Mouse (Mus musculus) yolk sac, embryonic 10.5 days (tissue): ENCODE measurements around the gene Olfr1335.
"Not testable (repeated sequence)": the region's sequence is repeated elsewhere in the genome, so short reads cannot be mapped to it uniquely, and the experiment has no call there.

Experiments used
- DNase-seq: peaks from one replicate; pipeline ENCODE4 v3.0.0-alpha.2; 2017; ENCODE audit warnings: low spot score

The Olfr1335 gene

DNA sequence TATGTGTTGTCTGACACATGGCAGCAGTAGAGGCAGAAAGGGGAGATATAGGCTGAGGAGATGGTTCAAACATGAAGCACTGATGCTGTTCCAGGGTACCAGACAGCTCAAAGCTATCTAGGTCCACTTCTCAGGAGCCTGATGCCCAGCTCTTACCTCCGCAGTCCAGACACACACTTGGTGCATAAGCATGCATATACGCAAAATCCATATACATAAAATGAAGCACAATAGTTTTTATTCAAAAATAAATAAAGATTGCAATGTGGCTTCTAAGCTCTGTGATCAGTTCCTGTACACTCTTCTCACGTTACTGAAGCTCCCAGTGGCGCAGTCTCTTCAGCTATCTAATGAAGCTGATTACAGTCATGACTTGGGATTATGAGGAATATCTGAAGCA is at the start of gene Olfr1335:
Gene Olfr1335 (minus strand): TSS at position 101 of the 400 bp plus-strand sequence.
- DNase-seq = no peak

DNA sequence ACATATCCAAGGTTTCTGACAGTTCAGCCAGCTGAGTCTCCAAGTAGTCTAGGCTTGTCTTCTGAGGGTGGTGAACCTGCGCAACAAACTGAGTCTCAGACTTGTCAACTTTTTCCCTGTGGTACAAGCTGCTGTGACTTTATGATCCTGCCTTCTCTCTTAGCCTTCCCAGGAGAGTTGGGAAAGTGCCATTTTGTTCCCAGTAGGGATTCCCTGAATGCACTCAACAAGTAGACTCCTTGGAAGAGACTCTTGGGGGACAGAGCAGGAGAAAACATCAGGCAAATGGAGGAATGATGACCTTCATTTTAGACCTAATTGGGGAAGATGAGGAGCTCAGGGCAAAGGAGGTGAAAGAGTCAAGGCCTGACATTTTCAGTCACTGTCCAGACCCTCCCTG is 26.4 kb upstream of the Olfr1335 start, which contains the start of gene Olfr1333:
Gene Olfr1333 (minus strand): TSS at position 101 of the 400 bp plus-strand sequence.
- DNase-seq = no peak

DNA sequence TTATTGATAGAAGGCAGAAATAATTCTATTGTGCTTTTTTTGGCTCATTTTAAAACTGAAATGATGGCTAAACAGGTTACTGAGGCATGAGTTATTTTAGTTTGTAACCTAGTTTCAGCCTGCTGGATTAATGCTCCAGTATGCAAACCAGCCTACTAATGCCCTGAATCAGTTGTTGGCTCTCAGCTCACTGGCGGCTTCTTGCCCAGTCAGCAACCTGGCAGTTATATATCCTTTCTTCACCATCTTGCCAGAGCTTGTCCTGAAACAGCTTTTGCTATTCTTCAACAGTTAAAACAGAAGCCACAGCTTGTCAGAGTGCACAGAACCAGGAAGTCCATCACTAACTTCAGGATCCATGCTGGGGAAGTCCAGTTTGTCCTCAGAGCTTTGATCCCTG is 9.2 kb upstream of the Olfr1335 start:
- DNase-seq = no peak

DNA sequence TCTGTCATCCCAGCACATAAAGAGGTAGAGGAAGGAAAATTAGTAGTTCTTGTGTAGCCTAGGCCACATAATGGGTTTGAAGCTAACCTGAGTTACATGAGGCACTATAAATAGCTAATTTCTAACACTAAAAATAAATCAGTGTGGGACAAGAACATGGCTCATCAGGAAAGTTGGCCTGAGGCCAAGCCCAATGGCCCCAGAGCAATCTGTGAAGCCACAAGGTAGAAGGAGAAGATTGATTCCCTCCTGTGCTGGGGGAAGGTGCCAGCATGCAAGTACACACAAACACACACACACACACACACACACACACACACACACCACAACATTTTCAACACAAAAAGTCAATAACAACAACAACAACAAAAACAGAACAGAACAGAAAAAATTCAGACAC is 16.9 kb downstream of the Olfr1335 start:
- not testable (repeated sequence) for DNase-seq

DNA sequence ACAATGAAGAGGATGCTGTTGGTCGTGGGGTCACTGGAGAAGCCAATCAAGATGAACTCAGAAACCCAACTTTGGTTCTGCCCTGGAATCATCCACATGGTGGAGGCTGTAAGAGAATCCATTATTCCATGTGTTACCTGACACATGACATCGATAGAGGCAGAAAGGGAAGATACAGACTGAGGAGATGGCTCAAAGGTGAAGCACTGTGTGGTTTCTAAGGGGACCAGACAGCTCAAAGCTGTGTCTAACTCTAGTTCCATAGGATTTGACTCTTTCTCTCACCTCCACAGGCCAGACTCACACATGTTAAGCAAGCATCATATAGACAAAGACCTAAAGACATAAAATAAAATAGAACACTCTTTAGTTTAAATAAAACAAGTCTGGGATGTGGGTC is 27.3 kb downstream of the Olfr1335 start, which contains the start of gene Olfr1337:
Gene Olfr1337 (minus strand): TSS at position 101 of the 400 bp plus-strand sequence.
- DNase-seq = no peak
